Mouse (Mus musculus): ENCODE results near the gene H2-Q7.
"Not testable (repeated sequence)": the region's sequence is repeated elsewhere in the genome, so short reads cannot be mapped to it uniquely, and the experiment has no call there.

H2-Q7 gene

GRCm38 (mm10) chr17:35435577-35435976 lies 3.4 kb upstream of the H2-Q7 start:
- CTCF ChIA-PET, result not testable (repeated sequence)

GRCm38 (mm10) chr17:35437386-35437936 lies 1.5 kb upstream of the H2-Q7 start:
- CTCF ChIA-PET, result interaction anchor here (0.7 kb wide), 1 partner anchor 17 kb away, joined by 5 read pairs; no protein-coding TSS in a partner anchor

GRCm38 (mm10) chr17:35438395-35438794 lies 560 bp upstream of the H2-Q7 start:
- CTCF ChIA-PET, result not testable (repeated sequence)

GRCm38 (mm10) chr17:35439295-35439747 lies 366 bp downstream of the H2-Q7 start:
- CTCF ChIA-PET, result not testable (repeated sequence)

GRCm38 (mm10) chr17:35439925-35440645 lies 1.1 kb downstream of the H2-Q7 start:
- CTCF ChIA-PET, result not testable (repeated sequence)

GRCm38 (mm10) chr17:35442376-35442775 lies 3.4 kb downstream of the H2-Q7 start:
- CTCF ChIA-PET, result not testable (repeated sequence)

GRCm38 (mm10) chr17:35444510-35444909 lies 5.6 kb downstream of the H2-Q7 start:
- CTCF ChIA-PET, result not testable (repeated sequence)

GRCm38 (mm10) chr17:35458247-35458646 lies 19.3 kb downstream of the H2-Q7 start:
- CTCF ChIA-PET, result not testable (repeated sequence)

- CTCF ChIA-PET, result not testable (repeated sequence)
Measured at GRCm38 (mm10) chr17:35460513-35461341, 21.8 kb downstream of the H2-Q7 start.

- CTCF ChIA-PET, result not testable (repeated sequence)
Measured at GRCm38 (mm10) chr17:35465651-35466050, 26.7 kb downstream of the H2-Q7 start.

- CTCF ChIA-PET, result not testable (repeated sequence)
Measured at GRCm38 (mm10) chr17:35468936-35469335, 30.0 kb downstream of the H2-Q7 start.

GRCm38 (mm10) chr17:35469842-35470751 lies 31.1 kb downstream of the H2-Q7 start, which contains the start of gene H2-Q10:
Gene H2-Q10, plus strand, starts transcription at chr17:35470089.
- CTCF ChIA-PET, result no interaction called here

- CTCF ChIA-PET, result no interaction called here
Measured at GRCm38 (mm10) chr17:35484066-35484465, 45.1 kb downstream of the H2-Q7 start.

- CTCF ChIA-PET, result no interaction called here
Measured at GRCm38 (mm10) chr17:35485702-35486101, 46.7 kb downstream of the H2-Q7 start.

GRCm38 (mm10) chr17:35486726-35487125 lies 47.8 kb downstream of the H2-Q7 start:
- CTCF ChIA-PET, result no interaction called here

GRCm38 (mm10) chr17:35488041-35488440 lies 49.1 kb downstream of the H2-Q7 start:
- CTCF ChIA-PET, result interaction anchor here (1.1 kb wide), 1 partner anchor 14 kb away, joined by 4 read pairs; no protein-coding TSS in a partner anchor

- CTCF ChIA-PET, result no interaction called here
Measured at GRCm38 (mm10) chr17:35490320-35490719, 51.4 kb downstream of the H2-Q7 start.

All from spleen, embryonic (tissue).